Mouse (Mus musculus): ENCODE measurements at regions not wholly inside any gene's neighbourhood (a gene's known extent, or its start where the extent isn't known, plus 50 kb on each side); places are given as distances from the start of the nearest gene placed in this dataset.

- DNase-seq = no peak
Measured at GRCm38 (mm10) chr3:128226503-128226902, 330.4 kb upstream of the Fam241a start.

DNA sequence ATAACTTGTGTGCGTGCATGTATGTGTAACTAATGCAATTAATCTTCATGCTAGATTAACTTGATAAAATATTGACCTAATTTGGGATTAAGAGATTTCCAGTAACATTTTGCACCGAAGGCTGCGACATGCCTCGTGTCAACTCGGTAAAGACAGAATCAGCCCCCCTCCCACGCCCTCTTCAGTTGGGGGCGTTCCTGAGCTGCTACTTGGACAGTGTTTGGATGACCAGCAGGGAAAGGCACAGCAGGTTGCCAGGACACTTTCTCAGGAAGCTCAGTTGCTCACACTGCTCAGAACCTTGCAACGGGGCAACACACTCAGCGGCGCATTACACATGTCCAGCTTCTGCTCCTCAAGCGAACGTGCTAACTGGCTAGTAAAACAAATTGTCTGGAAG lies 326.2 kb upstream of the Fam241a start:
- no peak for DNase-seq

DNA sequence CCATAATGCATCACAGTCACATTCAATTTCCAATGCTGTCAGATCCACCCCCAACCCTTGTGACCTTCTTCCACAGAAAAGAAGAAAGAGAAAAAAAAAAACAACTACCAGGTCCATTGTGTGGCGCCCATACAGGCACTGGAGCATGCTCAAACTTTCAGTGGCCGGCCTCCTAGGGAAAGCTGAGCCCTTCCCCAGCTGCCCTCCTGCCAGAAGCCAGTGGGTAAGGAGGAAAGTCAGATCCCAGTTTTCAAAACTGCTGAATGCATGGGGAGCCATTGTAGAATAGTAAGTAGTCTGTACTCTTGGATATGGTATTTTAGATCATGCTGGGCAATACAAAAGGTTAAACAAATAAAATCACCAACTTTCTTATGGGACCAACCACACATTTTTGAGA lies 325.5 kb upstream of the Fam241a start:
- no peak for DNase-seq

DNA sequence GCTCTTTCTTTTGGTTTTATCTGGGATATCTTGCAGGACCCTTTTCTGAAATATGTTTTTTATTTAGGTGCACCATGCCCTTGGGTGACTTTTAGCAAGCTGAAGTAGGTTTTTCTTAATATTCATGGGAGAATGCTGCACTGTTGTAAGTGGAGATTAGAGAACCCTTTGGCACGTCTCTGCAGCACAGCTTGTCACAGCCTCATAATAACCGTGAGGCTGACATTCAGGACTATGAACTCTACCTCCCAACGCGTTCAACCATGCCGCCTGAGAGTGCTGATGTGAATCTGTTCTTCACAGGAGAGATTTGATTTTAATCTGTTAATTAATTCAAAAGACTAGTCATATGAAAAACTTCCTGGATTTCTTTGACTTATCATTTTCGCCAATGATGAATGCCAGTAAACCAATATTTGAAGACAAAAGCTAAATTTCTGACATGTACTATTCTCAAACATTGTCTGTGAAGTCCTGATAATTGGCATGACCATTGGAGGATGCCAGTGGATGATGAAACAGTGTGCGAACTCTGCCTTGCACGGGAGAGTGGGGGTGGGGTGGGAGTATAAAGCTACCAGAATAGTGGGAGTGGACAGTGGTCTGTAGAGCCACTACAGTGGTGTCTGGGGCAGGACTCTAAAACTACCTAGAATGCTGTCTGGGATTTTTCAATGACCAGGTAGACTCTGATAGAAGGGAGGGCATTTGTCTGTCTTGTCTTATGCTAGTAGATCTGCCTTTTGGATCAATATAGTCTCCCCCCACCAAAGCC lies 324.8 kb upstream of the Fam241a start:
- no peak for DNase-seq

GRCm38 (mm10) chr3:128217765-128218415 lies 321.8 kb upstream of the Fam241a start:
- DNase-seq = no peak

DNA sequence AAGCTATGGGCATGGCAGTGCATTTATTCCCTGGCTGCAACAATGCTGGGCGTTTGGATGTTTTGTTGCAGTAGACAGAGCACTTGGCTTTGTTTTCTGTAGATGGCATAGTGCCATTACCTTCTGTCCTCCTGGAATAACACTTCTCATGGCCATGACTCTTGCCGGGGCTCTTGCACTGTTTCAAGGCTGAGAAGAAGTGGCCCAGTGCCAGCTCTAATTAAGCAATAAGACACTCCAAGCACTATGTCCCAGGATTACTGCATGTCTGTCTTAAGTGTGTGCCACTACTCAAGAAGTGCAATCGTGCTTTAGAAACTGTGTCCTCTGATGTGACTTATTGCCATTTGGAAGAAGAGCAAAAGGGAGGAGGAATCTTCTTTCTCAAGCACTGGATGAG lies 316.1 kb upstream of the Fam241a start:
- DNase-seq = peak; percentile 84

DNA sequence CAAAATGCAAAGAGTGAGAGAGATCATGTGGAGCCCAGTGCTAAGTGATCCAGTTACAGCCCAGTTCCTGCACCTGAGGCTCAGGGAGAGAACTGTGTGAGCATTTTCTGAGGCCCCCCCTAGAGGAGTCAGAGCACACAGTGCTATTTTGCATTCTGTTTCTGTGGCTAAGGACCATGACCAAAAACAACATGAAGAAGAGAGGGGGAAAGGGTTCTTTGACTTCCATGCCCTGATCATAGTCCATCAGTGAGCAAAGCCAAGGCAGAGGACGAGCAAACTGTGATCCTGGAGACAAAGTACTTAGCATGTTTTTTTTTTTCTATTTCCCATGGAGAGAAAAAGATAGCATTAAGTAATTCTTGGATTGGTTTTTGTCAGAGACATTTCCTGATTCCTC lies 314.5 kb upstream of the Fam241a start:
- no peak for DNase-seq

- no peak for DNase-seq
Measured at GRCm38 (mm10) chr3:128206948-128207347, 310.8 kb upstream of the Fam241a start.

DNA sequence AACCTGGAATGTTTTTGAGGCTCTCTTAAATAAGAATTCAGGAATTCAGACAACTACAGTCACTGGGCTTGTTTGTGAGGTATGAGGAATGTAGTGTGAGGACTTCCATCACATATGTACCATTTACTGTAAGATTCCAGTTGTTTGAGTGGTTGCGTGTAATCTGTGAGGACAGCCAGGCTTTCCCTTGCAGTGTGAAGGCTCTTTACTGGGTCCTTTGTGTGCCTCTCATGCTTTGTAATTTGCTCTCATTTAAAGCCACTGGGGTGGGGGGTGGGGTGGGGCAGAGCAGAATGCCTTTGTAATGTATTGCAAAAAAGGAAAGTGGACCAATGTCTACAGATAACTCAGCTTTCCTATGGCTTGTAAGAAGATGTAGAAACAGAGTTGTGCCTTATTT lies 310.4 kb upstream of the Fam241a start:
- DNase-seq = no peak

GRCm38 (mm10) chr3:128200574-128201235 lies 304.6 kb upstream of the Fam241a start:
- DNase-seq = no peak

GRCm38 (mm10) chr3:128199466-128199865 lies 303.3 kb upstream of the Fam241a start:
- DNase-seq = no peak

DNA sequence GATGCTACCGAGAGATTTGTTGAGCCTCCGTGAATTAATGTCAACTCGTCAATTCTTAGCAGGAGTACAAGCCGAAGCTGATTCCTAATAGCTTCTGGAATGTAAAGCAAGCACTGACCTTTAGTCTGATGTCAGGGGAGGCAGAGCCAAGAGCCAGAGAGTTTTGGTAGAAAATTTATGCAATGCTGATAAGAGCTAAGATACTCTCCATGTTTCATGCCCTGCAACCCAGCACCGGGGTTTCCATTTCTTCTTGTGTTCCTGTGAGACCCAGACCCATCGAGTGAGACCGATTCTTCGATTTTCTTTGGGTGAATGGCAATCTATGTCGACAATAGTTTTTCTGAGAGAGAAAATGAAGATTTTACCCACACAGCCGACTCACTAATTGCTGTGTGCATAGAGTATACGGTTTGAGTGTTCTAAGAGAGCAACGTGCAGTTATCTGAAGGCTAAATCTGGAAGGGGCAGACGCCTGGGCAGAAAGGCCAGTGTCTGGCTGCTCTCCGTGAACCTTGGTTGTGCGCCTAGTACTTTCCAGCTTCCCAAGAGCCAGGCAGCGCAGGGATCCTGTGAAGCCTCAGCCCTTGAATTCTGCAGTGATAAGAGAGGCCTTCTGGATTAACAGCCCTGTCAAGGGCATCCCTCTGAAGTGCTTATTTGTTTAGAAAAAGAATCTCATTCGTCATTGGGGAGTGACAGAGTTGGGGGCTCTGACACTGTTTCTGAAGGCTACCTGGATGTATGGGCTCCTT lies 296.1 kb upstream of the Fam241a start:
- peak; percentile 32 for DNase-seq

GRCm38 (mm10) chr3:128187330-128188044 lies 291.4 kb upstream of the Fam241a start:
- no peak for DNase-seq

DNA sequence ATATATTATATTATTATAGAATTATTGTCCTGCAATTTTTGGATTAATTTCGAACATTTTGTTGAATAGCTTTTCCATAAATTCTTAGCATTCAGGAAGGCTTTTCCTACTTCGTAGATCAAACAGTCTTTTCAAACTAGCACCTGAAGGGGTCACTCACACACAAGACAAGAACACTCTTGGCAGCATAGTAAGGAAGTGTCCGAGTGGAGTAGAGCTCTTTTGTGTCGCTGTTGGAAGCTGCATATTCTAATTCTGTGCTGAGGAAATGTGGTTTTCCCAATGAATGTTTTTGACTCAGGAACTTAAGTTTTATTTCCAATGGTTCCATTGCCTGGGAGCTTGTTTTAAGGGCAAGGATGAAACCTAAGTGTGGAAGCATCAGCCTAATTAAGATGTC lies 290.2 kb upstream of the Fam241a start:
- peak; percentile 45 for DNase-seq

- no peak for DNase-seq
Measured at GRCm38 (mm10) chr3:128181221-128181908, 285.2 kb upstream of the Fam241a start.

DNA sequence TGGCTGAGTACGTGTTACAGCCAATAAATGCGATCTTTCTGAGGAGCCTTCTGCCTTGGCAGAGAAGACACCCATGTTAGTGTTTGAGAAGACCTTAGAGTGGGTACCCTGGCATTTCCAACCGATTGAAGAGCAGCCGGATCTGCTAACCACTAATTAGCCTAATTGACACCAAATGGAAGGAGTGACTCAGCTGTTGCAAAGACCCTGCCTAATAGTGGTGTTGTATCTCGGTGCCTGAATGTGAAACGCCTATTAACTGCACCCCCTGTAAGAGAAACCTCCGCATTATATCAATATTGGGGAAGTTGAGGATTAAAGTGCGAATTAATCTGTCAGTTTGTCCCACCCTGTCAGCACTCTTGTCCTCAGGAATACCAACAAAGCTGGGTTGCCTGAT lies 253.1 kb upstream of the Fam241a start:
- DNase-seq = no peak

- DNase-seq = no peak
Measured at GRCm38 (mm10) chr3:128145329-128145728, 249.2 kb upstream of the Fam241a start.

GRCm38 (mm10) chr3:128127836-128128235 lies 231.7 kb upstream of the Fam241a start:
- DNase-seq = no peak

- DNase-seq = no peak
Measured at GRCm38 (mm10) chr3:128126664-128127063, 230.5 kb upstream of the Fam241a start.

DNA sequence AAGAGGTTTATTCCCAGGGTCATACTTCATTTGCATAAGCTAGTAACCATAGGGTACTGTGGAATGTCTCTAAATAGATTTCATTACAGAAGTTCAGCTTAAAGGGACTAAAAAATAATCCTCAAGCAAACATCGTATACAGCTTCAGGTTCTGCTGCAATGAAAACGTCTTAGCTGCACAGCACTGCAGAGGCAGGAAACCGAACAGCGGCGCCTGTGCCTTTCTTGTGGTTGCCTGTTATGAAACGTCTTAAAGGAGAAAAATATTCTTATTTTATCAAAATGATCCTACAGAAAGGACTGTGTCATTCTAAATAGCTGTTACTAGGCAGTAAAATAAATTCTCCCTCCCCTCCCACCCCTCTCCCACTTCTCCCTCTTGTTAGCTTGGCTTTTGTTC lies 226.0 kb upstream of the Fam241a start:
- no peak for DNase-seq
